Mouse (Mus musculus) limb, embryonic 13.5 days (tissue): ENCODE results near the gene Etv6. TPM values are rescaled to one million over a fixed set of nuclear protein-coding genes. Genes with fewer than 3 reads are reported as not detected.

Source experiments
- ATAC-seq: fragments of 200-750 bp; cut with Nextera tagmentation; 2 replicates; pipeline ENCODE4 v1.8.0; 2017; ENCODE audit warnings: low read depth, moderate number of reproducible peaks, moderate TSS enrichment; ENCODE audit not compliant: low FRiP score
- H3K27ac ChIP-seq: fragments of 300-500 bp; sonication (generic); 2 replicates; pipeline ENCODE4 v1.5.1; 2015; ENCODE audit warnings: inconsistent platforms, mild to moderate bottlenecking, moderate library complexity
- H3K27me3 ChIP-seq: fragments of 300-500 bp; sonication (generic); 2 replicates; pipeline ENCODE4 v1.6.1; 2015; ENCODE audit warnings: mild to moderate bottlenecking, inconsistent platforms
- H3K36me3 ChIP-seq: fragments of 300-500 bp; sonication (generic); 2 replicates; pipeline ENCODE4 v1.6.1; 2015; ENCODE audit warnings: inconsistent platforms, mild to moderate bottlenecking, moderate library complexity
- H3K4me1 ChIP-seq: fragments of 300-500 bp; sonication (generic); 2 replicates; pipeline ENCODE4 v1.6.1; 2015; ENCODE audit warnings: inconsistent platforms
- H3K4me2 ChIP-seq: fragments of 300-500 bp; sonication (generic); replicated peaks from 2 replicates; pipeline ENCODE4 v1.6.1; 2015; ENCODE audit warnings: inconsistent platforms, mild to moderate bottlenecking, moderate library complexity
- H3K4me3 ChIP-seq: fragments of 300-500 bp; sonication (generic); 2 replicates; pipeline ENCODE4 v1.5.1; 2015; ENCODE audit warnings: moderate library complexity, mild to moderate bottlenecking, inconsistent platforms
- H3K9ac ChIP-seq: fragments of 300-500 bp; sonication (generic); 2 replicates; pipeline ENCODE4 v1.6.1; 2015; ENCODE audit warnings: mild to moderate bottlenecking, inconsistent platforms
- H3K9me3 ChIP-seq: fragments of 300-500 bp; sonication (generic); 2 replicates; pipeline ENCODE4 v1.6.1; 2016; ENCODE audit warnings: inconsistent platforms
- WGBS: fragments of 180-500 bp; shearing (Covaris S2); methylation state at CpG from one replicate; pipeline ENCODE4 v1.1.7; 2015; 5-methylcytosine and 5-hydroxymethylcytosine counted together
- polyA plus RNA-seq: library from polyadenylated mRNA; unstranded; fragments of >200 nt; fragmentation: Nextera tagmentation; extraction: Ambion mirVana; gene quantifications from 2 replicates; pipeline ENCODE4 v1.2.1, GENCODE M21; 2015

Gene Etv6
- polyA plus RNA-seq, 1 experiment from 2014 or later = 15.4 TPM

DNA sequence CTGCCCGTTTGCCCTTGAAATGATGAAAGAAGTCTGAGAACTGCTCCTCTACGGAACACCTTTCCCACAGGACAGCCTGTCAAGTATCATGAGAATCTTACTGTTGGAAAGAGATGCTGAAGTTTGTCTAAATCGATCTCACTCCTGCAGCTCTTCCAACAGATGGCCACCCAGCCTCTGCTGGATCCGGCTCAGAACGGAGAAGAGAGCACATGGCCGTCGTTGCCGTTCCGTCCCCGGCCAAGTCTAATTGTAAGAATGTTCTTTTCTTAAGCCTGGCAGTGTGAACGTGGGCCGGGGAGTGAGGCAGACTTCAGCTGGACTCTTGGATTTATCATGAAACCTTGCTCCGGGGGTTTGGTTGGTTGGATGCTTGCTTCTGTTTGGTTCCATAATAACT, 281.9 kb downstream of the Etv6 start:
- Histone ChIP-seq H3K4me3 (no peak overlapping the region), H3K4me2 (no peak overlapping the region), H3K27ac (no peak overlapping the region), H3K9ac (no peak overlapping the region), H3K9me3 (no peaks in the 10 kb centered on the region), H3K36me3 (no peaks in the 10 kb centered on the region), H3K27me3 (no peaks in the 10 kb centered on the region), H3K4me1 (no peaks in the 10 kb centered on the region)
- ATAC-seq = no peak
- 81% methylated on average over 13 of the region's 13 CpGs for WGBS

Other genes starting within 250 kb of the Etv6 start
- not detected in 2 replicates for gene Kap, start 181.9 kb upstream of the Etv6 start, polyA plus RNA-seq